Comparison of ENCODE assay signal across 14 mouse cellular contexts in the genomic region with DNA sequence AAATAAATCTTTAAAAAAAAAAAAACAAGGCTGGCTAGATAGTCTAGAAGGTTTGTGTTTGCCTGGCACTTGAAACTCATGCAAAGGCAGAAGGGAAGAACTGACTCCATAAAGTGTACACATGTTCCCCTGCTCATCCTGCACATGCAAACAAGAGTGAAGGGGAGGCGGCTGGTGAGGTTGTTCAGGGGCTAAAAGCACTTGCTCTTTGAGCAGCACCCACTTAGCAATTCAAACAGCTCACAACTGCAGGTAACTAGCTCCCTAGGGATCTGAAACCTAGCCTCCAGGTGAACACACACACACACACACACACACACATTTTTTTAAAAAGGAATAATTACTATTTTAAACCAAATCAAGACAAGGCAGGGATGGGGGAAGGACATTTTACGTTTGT. TPM values are rescaled to one million over a fixed set of nuclear protein-coding genes. Genes with fewer than 3 reads are reported as not detected.
A peak's percentile ranks its signal among the peaks of the same experiment; 100 is the strongest.
DNase-seq lines count a peak whose midpoint lies in the region; ATAC-seq lines count a peak whose summit lies in the region.
"Had no signal": no experiment of that assay in that cellular context is flagged by ENCODE, and none has a peak within 500 bp of the region (broad histone marks: within the 10 kb centered on the region; RNA-seq: fewer than 3 reads in every experiment).

No protein-coding gene starts in this region.

- no peak for DNase-seq in heart, adult 18-20 months
- DNase-seq in lung, postnatal 36 days, result no peak
- DNase-seq in embryonic facial prominence, embryonic 10.5 days (ENCODE audit: low spot score), result no peak
- no peak for DNase-seq in spleen, postnatal 36 days (ENCODE audit: low spot score in 2 of 2)
- DNase-seq in cerebellum, adult 18-20 months, result no peak
- DNase-seq: layer of hippocampus, postnatal 36 days had no signal

- no peak overlapping the region for H3K4me3 ChIP-seq in heart, embryonic 16.5 days (ENCODE audit: low read length)
- H3K4me3 ChIP-seq in lung, embryonic 15.5 days, result no peak overlapping the region
- peak overlapping the region; percentile 61; the same call in 1 of the 2 replicates for H3K4me3 ChIP-seq in embryonic facial prominence, embryonic 10.5 days
- H3K4me3 ChIP-seq in limb, embryonic 13.5 days, result no peak overlapping the region

- 49% methylated on average over 2 of the region's 2 CpGs for WGBS in heart, embryonic 16.5 days
- 42% methylated on average over 2 of the region's 2 CpGs for WGBS in lung, embryonic 15.5 days
- WGBS in embryonic facial prominence, embryonic 10.5 days, result 32% methylated on average over 2 of the region's 2 CpGs
- 21% methylated on average over 2 of the region's 2 CpGs for WGBS in limb, embryonic 13.5 days

- no peak overlapping the region for H3K9ac ChIP-seq in heart, embryonic 16.5 days (ENCODE audit: low read length)
- H3K9ac ChIP-seq in lung, embryonic 15.5 days, result no peak overlapping the region
- H3K9ac ChIP-seq in limb, embryonic 13.5 days, result no peak overlapping the region
- H3K9ac ChIP-seq: forebrain, postnatal 0 days had no signal

- H3K4me2 ChIP-seq in heart, embryonic 16.5 days (ENCODE audit: low read depth, low read length), result peak overlapping the region; percentile 84; the same call in 1 of the 2 replicates
- peak overlapping the region; percentile 91; the same call in 1 of the 2 replicates for H3K4me2 ChIP-seq in lung, embryonic 15.5 days
- peak overlapping the region; percentile 91 for H3K4me2 ChIP-seq in limb, embryonic 13.5 days (replicated peaks)

- H3K4me1 ChIP-seq in heart, embryonic 16.5 days (ENCODE audit: control insufficient read depth, insufficient read depth, low read length), result peaks cover 5% of the 10 kb centered on the region; the same call in 1 of the 2 replicates
- peaks cover 18% of the 10 kb centered on the region for H3K4me1 ChIP-seq in lung, embryonic 15.5 days
- peaks cover 19% of the 10 kb centered on the region for H3K4me1 ChIP-seq in embryonic facial prominence, embryonic 10.5 days
- 0 out of 2 replicates have a peak, but pooled peaks cover 14% of the 10 kb centered on the region for H3K4me1 ChIP-seq in limb, embryonic 13.5 days

- peaks cover 28% of the 10 kb centered on the region for H3K36me3 ChIP-seq in heart, embryonic 16.5 days (ENCODE audit: control insufficient read depth, insufficient read depth)
- peaks cover 39% of the 10 kb centered on the region for H3K36me3 ChIP-seq in lung, embryonic 15.5 days
- H3K36me3 ChIP-seq in embryonic facial prominence, embryonic 10.5 days (replicated peaks), result peaks cover 46% of the 10 kb centered on the region
- H3K36me3 ChIP-seq in limb, embryonic 13.5 days, result peaks cover 42% of the 10 kb centered on the region

- H3K9me3 ChIP-seq in heart, embryonic 16.5 days (replicated peaks; ENCODE audit: control insufficient read depth, low read length), result no peaks in the 10 kb centered on the region
- H3K9me3 ChIP-seq in lung, embryonic 15.5 days, result no peaks in the 10 kb centered on the region
- H3K9me3 ChIP-seq in embryonic facial prominence, embryonic 10.5 days, result no peaks in the 10 kb centered on the region
- H3K9me3 ChIP-seq in limb, embryonic 13.5 days, result no peaks in the 10 kb centered on the region
- H3K9me3 ChIP-seq: midbrain, embryonic 13.5 days; neural tube, embryonic 13.5 days had no signal

- no peak overlapping the region for H3K27ac ChIP-seq in heart, embryonic 16.5 days (ENCODE audit: low read length)
- H3K27ac ChIP-seq in lung, embryonic 15.5 days, result no peak overlapping the region
- H3K27ac ChIP-seq in embryonic facial prominence, embryonic 10.5 days (replicated peaks), result 0 out of 2 replicates have a peak overlapping the region, but pooled peaks have one; percentile 65
- no peak overlapping the region for H3K27ac ChIP-seq in limb, embryonic 13.5 days
- H3K27ac ChIP-seq: macrophage; midbrain, embryonic 13.5 days; neural tube, embryonic 13.5 days had no signal

- ATAC-seq in heart, embryonic 16.5 days (replicated peaks; ENCODE audit: extremely low read depth, insufficient read depth, low FRiP score), result no peak
- ATAC-seq in lung, embryonic 15.5 days (ENCODE audit: borderline replicate concordance, extremely low read depth, low FRiP score, low TSS enrichment), result no peak
- no peak for ATAC-seq in limb, embryonic 13.5 days (ENCODE audit: low FRiP score, low read depth)

- no peaks in the 10 kb centered on the region for H3K27me3 ChIP-seq in heart, embryonic 16.5 days (ENCODE audit: control insufficient read depth, insufficient read depth, low read length)
- H3K27me3 ChIP-seq in lung, embryonic 15.5 days, result peaks cover 5% of the 10 kb centered on the region; the same call in 1 of the 2 replicates
- H3K27me3 ChIP-seq in embryonic facial prominence, embryonic 10.5 days (replicated peaks; ENCODE audit: low read depth, poor library complexity, severe bottlenecking), result peaks cover 12% of the 10 kb centered on the region
- H3K27me3 ChIP-seq in limb, embryonic 13.5 days, result peaks cover 10% of the 10 kb centered on the region; the same call in 1 of the 2 replicates

RNA-seq across cellular contexts. Expression of a gene that starts 0.6 kb away (rescaled TPM):
- 1.6 and 1.9 TPM in 2 replicates for polyA plus RNA-seq in heart, embryonic 16.5 days (2015; fragmentation: Nextera tagmentation; extraction: Ambion mirVana)
- 1 to 10 TPM; 1.1 to 1.4 TPM for total RNA-seq in heart, adult 18-20 months (2021)
- polyA plus RNA-seq in lung, embryonic 15.5 days (2015; fragmentation: Nextera tagmentation; extraction: Ambion mirVana), result 1.2 and 1.5 TPM in 2 replicates
- 0.60 and 0.88 TPM in 2 replicates for polyA plus RNA-seq in embryonic facial prominence, embryonic 10.5 days (2016; fragmentation: Nextera tagmentation; extraction: Ambion mirVana)
- polyA plus RNA-seq in limb, embryonic 13.5 days (2015; fragmentation: Nextera tagmentation; extraction: Ambion mirVana), result 1.2 and 1.4 TPM in 2 replicates
- total RNA-seq: liver, adult 2 months had no signal
- polyA plus RNA-seq: macrophage had no signal

RNA-seq across cellular contexts. Expression of a gene that starts 36.8 kb away (rescaled TPM):
- polyA plus RNA-seq in heart, embryonic 16.5 days (2015; fragmentation: Nextera tagmentation; extraction: Ambion mirVana), result 50.2 and 54.1 TPM in 2 replicates
- 10 to 100 TPM in 1 of 2 experiments, 1 to 10 TPM in 1; 8.2 to 13.9 TPM for total RNA-seq in heart, adult 18-20 months (2021)
- 77.6 and 89.0 TPM in 2 replicates for polyA plus RNA-seq in lung, embryonic 15.5 days (2015; fragmentation: Nextera tagmentation; extraction: Ambion mirVana)
- polyA plus RNA-seq in embryonic facial prominence, embryonic 10.5 days (2016; fragmentation: Nextera tagmentation; extraction: Ambion mirVana), result 121 and 122 TPM in 2 replicates
- 115 and 122 TPM in 2 replicates for polyA plus RNA-seq in limb, embryonic 13.5 days (2015; fragmentation: Nextera tagmentation; extraction: Ambion mirVana)
